Mouse (Mus musculus): ENCODE data around the gene Dnah8. TPM values are rescaled to one million over a fixed set of nuclear protein-coding genes. Genes with fewer than 3 reads are reported as not detected.

The Dnah8 gene
- polyA plus RNA-seq, 1 experiment from 2014 or later = 1.4 TPM

DNA sequence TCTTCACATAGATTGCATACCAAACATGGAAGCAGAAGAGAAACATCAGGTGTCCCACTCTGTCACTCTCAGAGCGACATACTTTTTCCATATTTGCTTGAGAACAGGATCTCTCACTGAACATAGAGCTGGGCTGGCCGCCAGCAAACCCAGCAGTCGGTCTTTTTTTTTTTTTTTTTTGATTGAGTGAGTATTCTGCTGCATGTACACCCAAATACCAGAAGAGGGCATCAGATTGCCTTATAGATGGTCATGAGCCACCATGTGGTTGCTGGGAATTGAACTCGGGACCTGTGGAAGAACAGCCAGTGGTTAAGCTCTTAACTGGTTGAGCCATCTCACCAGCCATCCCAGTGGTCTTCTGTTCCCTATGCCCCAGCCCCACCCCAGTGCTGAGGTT is 299.4 kb downstream of the Dnah8 start:
- WGBS (ENCODE audit: insufficient replicate concordance) = 46% methylated on average over 4 of the region's 4 CpGs
- Histone ChIP-seq H3K4me2 (no peak overlapping the region), H3K9ac (no peak overlapping the region), H3K27me3 (no peaks in the 10 kb centered on the region), H3K36me3 (no peaks in the 10 kb centered on the region), H3K27ac (no peak overlapping the region), H3K9me3 (replicated peaks) (no peaks in the 10 kb centered on the region), H3K4me3 (replicated peaks) (no peak overlapping the region), H3K4me1 (replicated peaks) (no peaks in the 10 kb centered on the region)
- no peak for DNase-seq
- ATAC-seq (ENCODE audit: low read depth) = no peak

Other genes starting within 250 kb of the Dnah8 start
- 14.5 and 15.2 TPM in 2 replicates for gene Btbd9, start 47.9 kb upstream of the Dnah8 start, polyA plus RNA-seq (2015; fragmentation: Nextera tagmentation; extraction: Ambion mirVana)
- gene Glo1, start 2.5 kb downstream of the Dnah8 start, polyA plus RNA-seq (2015; fragmentation: Nextera tagmentation; extraction: Ambion mirVana) = 289 and 332 TPM in 2 replicates

Measured in liver, embryonic 13.5 days (tissue).